Mouse (Mus musculus) kidney, embryonic 15.5 days (tissue): ENCODE results near the gene Sema3a. TPM values are rescaled to one million over a fixed set of nuclear protein-coding genes. Genes with fewer than 3 reads are reported as not detected.

Source experiments
- ATAC-seq: fragments of 200-750 bp; cut with Nextera tagmentation; replicated peaks from 2 replicates; pipeline ENCODE4 v1.8.0; 2017; ENCODE audit warnings: moderate TSS enrichment; ENCODE audit not compliant: low FRiP score
- H3K27ac ChIP-seq: fragments of 300-500 bp; sonication (generic); 2 replicates; pipeline ENCODE4 v1.5.1; 2015; ENCODE audit warnings: mild to moderate bottlenecking, inconsistent platforms
- H3K27me3 ChIP-seq: fragments of 300-500 bp; sonication (generic); 2 replicates; pipeline ENCODE4 v1.6.1; 2015; ENCODE audit warnings: inconsistent platforms
- H3K36me3 ChIP-seq: fragments of 300-500 bp; sonication (generic); 2 replicates; pipeline ENCODE4 v1.6.1; 2015; ENCODE audit warnings: inconsistent platforms
- H3K4me1 ChIP-seq: fragments of 300-500 bp; sonication (generic); 2 replicates; pipeline ENCODE4 v1.6.1; 2015; ENCODE audit warnings: inconsistent platforms
- H3K4me2 ChIP-seq: fragments of 300-500 bp; sonication (generic); 2 replicates; pipeline ENCODE4 v1.6.1; 2015; ENCODE audit warnings: moderate library complexity, mild to moderate bottlenecking, inconsistent platforms
- H3K4me3 ChIP-seq: fragments of 300-500 bp; sonication (generic); replicated peaks from 2 replicates; pipeline ENCODE4 v1.5.1; 2015; ENCODE audit warnings: mild to moderate bottlenecking, inconsistent platforms
- H3K9ac ChIP-seq: fragments of 300-500 bp; sonication (generic); 2 replicates; pipeline ENCODE4 v1.6.1; 2015; ENCODE audit warnings: mild to moderate bottlenecking, inconsistent platforms
- H3K9me3 ChIP-seq: fragments of 300-500 bp; sonication (generic); replicated peaks from 2 replicates; pipeline ENCODE4 v1.6.1; 2016; ENCODE audit warnings: inconsistent platforms
- WGBS: fragments of 180-500 bp; shearing (Covaris S2); methylation state at CpG from one replicate; pipeline ENCODE4 v1.1.7; 2015; ENCODE audit warnings: mixed read lengths; 5-methylcytosine and 5-hydroxymethylcytosine counted together
- polyA plus RNA-seq: library from polyadenylated mRNA; unstranded; fragments of >200 nt; fragmentation: Nextera tagmentation; extraction: Ambion mirVana; gene quantifications from 2 replicates; pipeline ENCODE4 v1.2.1, GENCODE M21; 2015

Gene Sema3a
- polyA plus RNA-seq, 1 experiment from 2014 or later: 24.6 TPM

GRCm38 (mm10) chr5:13337665-13338064, 212.5 kb downstream of the Sema3a start:
- no peak for ATAC-seq
- Histone ChIP-seq H3K4me3 (no peak overlapping the region), H3K4me1 (no peaks in the 10 kb centered on the region), H3K4me2 (no peak overlapping the region), H3K27me3 (no peaks in the 10 kb centered on the region), H3K36me3 (no peaks in the 10 kb centered on the region), H3K9ac (no peak overlapping the region), H3K27ac (no peak overlapping the region), H3K9me3 (no peaks in the 10 kb centered on the region)
- WGBS: 90% methylated on average over 1 of the region's 1 CpGs

DNA sequence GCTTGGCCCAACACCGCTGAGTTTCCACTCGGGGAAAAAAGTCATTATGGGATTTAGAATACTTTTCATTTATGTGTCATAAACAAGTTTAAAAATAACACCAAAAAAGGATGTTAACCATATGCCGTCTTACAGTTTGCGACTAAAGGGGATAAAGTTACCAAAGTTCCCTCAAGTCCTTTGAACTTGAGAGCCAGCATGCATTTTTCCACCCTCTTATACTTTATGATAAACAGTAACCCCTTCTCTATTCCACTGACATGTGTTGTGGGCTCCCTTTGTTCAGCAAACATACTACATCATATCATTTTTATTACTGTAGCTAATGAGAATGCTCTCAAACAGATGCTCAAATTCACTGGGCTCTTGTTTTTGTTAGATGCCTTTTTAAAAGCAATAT, 221.9 kb downstream of the Sema3a start:
- no peak for ATAC-seq
- no peak overlapping the region for H3K4me2 ChIP-seq
- 63% methylated on average over 4 of the region's 4 CpGs for WGBS
- no peaks in the 10 kb centered on the region for H3K27me3 ChIP-seq
- no peak overlapping the region for H3K27ac ChIP-seq
- H3K4me1 ChIP-seq: no peaks in the 10 kb centered on the region
- H3K36me3 ChIP-seq: no peaks in the 10 kb centered on the region
- no peak overlapping the region for H3K4me3 ChIP-seq
- H3K9me3 ChIP-seq: no peaks in the 10 kb centered on the region
- no peak overlapping the region for H3K9ac ChIP-seq

DNA sequence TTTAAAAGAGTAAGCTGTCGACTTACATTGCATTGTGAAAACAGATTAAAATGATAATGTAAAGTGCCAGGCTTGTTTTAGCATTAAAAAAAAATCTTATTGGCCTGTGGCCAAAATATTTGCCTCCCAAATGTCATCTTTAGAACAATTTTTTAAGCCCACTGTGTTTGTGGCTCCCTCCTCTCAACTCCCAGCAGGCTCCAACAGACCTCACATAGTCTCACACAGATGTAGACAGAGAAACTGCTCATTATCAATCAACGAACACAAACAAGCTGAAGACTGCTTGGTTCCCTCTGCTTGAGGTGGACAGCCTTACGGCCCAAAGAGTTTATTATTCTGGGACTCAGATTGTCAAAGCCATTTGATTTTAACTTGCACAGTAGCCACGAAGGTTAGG, 226.4 kb downstream of the Sema3a start:
- Histone ChIP-seq H3K27me3 (no peaks in the 10 kb centered on the region), H3K27ac (no peak overlapping the region), H3K36me3 (no peaks in the 10 kb centered on the region), H3K4me3 (no peak overlapping the region), H3K9me3 (no peaks in the 10 kb centered on the region), H3K9ac (no peak overlapping the region), H3K4me1 (no peaks in the 10 kb centered on the region), H3K4me2 (no peak overlapping the region)
- 40% methylated on average over 4 of the region's 4 CpGs for WGBS
- no peak for ATAC-seq

DNA sequence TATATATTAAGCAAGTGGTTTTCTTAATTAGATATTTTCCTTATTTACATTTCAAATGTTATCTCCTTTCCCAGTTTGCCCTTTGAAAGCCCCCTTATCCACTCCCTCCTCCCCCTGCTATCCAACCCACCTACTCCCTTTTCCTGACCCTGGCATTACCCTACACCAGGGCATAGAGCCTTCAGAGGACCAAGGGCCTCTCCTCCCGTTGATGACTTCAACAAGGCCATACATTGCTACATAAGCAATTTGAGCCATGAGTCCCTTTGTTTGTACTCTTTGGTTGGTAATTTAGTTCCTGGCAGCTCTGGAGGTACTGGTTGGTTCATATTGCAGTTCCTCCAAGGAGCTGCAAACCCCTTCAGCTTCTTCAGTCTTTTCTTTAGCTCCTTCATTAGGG, 227.8 kb downstream of the Sema3a start:
- Histone ChIP-seq H3K9ac (no peak overlapping the region), H3K9me3 (no peaks in the 10 kb centered on the region), H3K4me3 (no peak overlapping the region), H3K36me3 (no peaks in the 10 kb centered on the region), H3K27me3 (no peaks in the 10 kb centered on the region), H3K4me2 (no peak overlapping the region), H3K4me1 (no peaks in the 10 kb centered on the region), H3K27ac (no peak overlapping the region)
- 43% methylated on average over 1 of the region's 1 CpGs for WGBS
- ATAC-seq: no peak

DNA sequence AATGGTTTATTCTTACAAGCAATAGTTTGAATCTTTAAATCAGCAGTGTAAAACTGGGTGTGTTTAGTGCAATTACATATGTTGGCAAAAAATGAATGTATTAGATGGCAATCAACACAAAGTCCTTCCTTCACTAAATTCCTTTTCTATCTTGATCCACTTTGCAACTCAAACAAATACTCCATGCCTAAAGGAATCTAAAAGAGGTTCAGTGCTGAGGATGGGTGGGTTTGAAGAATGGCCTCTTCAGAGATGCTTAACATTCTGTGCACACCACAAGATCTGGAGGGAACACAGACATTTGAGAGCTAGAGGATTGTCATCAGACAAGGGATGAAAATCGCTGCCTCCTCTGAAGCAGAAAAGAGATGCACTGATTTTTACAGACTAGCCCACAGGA, 228.3 kb downstream of the Sema3a start:
- no peak for ATAC-seq
- Histone ChIP-seq H3K4me3 (no peak overlapping the region), H3K36me3 (no peaks in the 10 kb centered on the region), H3K4me2 (no peak overlapping the region), H3K9ac (no peak overlapping the region), H3K27me3 (no peaks in the 10 kb centered on the region), H3K27ac (no peak overlapping the region), H3K9me3 (no peaks in the 10 kb centered on the region), H3K4me1 (no peaks in the 10 kb centered on the region)
- 84% methylated on average over 1 of the region's 1 CpGs for WGBS

DNA sequence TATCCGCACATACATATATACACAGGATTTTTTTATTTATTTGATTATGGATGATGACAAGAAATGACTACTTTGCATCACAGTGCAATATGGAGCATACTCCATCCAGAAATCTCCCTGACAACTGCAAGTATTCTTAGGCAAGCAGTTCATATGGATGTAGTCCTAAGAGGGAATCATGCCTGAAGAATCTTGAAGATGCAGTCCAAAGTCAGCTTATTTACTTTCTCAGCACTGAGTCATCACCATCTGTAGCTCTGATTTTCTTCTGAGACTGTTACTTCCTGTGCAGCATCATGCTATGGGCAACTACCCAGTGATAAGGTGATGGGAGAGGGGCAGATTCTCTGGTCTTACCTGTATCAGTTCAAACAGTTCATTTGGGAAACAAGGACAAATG, 229.7 kb downstream of the Sema3a start:
- Histone ChIP-seq H3K9me3 (no peaks in the 10 kb centered on the region), H3K36me3 (no peaks in the 10 kb centered on the region), H3K4me2 (no peak overlapping the region), H3K9ac (no peak overlapping the region), H3K4me3 (no peak overlapping the region), H3K27me3 (no peaks in the 10 kb centered on the region), H3K4me1 (no peaks in the 10 kb centered on the region), H3K27ac (no peak overlapping the region)
- 88% methylated on average over 1 of the region's 1 CpGs for WGBS
- no peak for ATAC-seq

- H3K9me3 ChIP-seq: no peaks in the 10 kb centered on the region
- WGBS: 15% methylated on average over 4 of the region's 4 CpGs
- no peaks in the 10 kb centered on the region for H3K4me1 ChIP-seq
- no peak overlapping the region for H3K4me3 ChIP-seq
- no peak overlapping the region for H3K27ac ChIP-seq
- no peak overlapping the region for H3K4me2 ChIP-seq
- H3K9ac ChIP-seq: no peak overlapping the region
- no peaks in the 10 kb centered on the region for H3K27me3 ChIP-seq
- no peaks in the 10 kb centered on the region for H3K36me3 ChIP-seq
- ATAC-seq: no peak
Measured at GRCm38 (mm10) chr5:13358770-13359169, 233.6 kb downstream of the Sema3a start.

- ATAC-seq: no peak
- H3K27me3 ChIP-seq: no peaks in the 10 kb centered on the region
- H3K9ac ChIP-seq: no peak overlapping the region
- WGBS: 43% methylated on average over 3 of the region's 3 CpGs
- no peaks in the 10 kb centered on the region for H3K9me3 ChIP-seq
- no peak overlapping the region for H3K4me3 ChIP-seq
- no peaks in the 10 kb centered on the region for H3K36me3 ChIP-seq
- no peaks in the 10 kb centered on the region for H3K4me1 ChIP-seq
- no peak overlapping the region for H3K27ac ChIP-seq
- H3K4me2 ChIP-seq: no peak overlapping the region
Measured at GRCm38 (mm10) chr5:13360711-13361110, 235.5 kb downstream of the Sema3a start.

DNA sequence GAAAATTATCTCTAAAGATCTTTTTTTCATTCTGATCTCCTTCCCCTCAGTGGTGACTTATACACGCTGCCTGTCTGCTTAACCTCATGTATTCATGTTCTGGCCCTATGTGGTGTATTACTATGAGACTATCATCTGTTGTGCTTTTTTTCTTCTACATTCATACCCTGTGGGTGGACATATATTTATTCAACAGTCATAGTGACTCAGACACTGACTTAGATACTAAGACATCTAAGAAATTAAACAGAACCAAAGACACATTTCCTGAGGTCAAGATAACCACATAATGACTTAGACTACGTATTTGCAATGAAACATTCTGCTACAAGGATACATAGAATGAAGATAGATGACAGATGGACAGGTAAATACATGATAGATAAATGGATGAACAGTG, 239.9 kb downstream of the Sema3a start:
- H3K27me3 ChIP-seq: no peaks in the 10 kb centered on the region

GRCm38 (mm10) chr5:13379223-13379622, 254.0 kb downstream of the Sema3a start:
- H3K9me3 ChIP-seq: no peaks in the 10 kb centered on the region
- H3K9ac ChIP-seq: no peak overlapping the region
- H3K4me3 ChIP-seq: no peak overlapping the region
- H3K27me3 ChIP-seq: no peaks in the 10 kb centered on the region
- WGBS: 68% methylated on average over 4 of the region's 4 CpGs
- H3K4me2 ChIP-seq: no peak overlapping the region
- H3K36me3 ChIP-seq: no peaks in the 10 kb centered on the region
- H3K27ac ChIP-seq: no peak overlapping the region
- no peak for ATAC-seq
- H3K4me1 ChIP-seq: no peaks in the 10 kb centered on the region

More for the DNA sequence above, 239.9 kb downstream of the Sema3a start:
- Histone ChIP-seq H3K9me3 (no peaks in the 10 kb centered on the region), H3K4me1 (no peaks in the 10 kb centered on the region), H3K9ac (no peak overlapping the region), H3K4me3 (no peak overlapping the region), H3K36me3 (no peaks in the 10 kb centered on the region), H3K27ac (no peak overlapping the region), H3K4me2 (no peak overlapping the region)
- 83% methylated on average over 2 of the region's 2 CpGs for WGBS
- ATAC-seq: no peak

- H3K36me3 ChIP-seq: no peaks in the 10 kb centered on the region
- WGBS: 57% methylated on average over 4 of the region's 4 CpGs
- H3K27ac ChIP-seq: no peak overlapping the region
- H3K4me1 ChIP-seq: no peaks in the 10 kb centered on the region
- H3K9me3 ChIP-seq: no peaks in the 10 kb centered on the region
- H3K9ac ChIP-seq: no peak overlapping the region
- H3K4me3 ChIP-seq: no peak overlapping the region
- H3K27me3 ChIP-seq: no peaks in the 10 kb centered on the region
- no peak for ATAC-seq
- no peak overlapping the region for H3K4me2 ChIP-seq
Measured at GRCm38 (mm10) chr5:13384047-13384446, 258.8 kb downstream of the Sema3a start.

DNA sequence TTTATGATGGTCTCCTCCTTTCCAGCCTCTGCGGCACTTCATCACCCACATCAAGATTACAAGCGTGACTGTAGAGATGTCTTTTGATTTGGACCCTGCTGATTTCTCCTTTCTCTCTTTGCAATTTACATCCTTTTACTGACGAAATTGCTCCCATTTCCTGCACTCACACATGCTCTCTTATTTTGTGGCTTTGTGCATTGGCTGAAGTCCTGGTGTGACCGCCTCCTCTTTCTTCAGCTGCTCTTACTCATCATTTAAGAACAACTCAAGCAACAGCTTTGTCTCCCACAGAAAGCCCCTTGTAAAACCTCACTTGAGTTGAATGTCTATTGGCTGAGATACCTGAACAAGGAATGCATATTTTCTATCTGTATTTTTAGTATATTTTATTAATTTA, 259.5 kb downstream of the Sema3a start:
- H3K4me1 ChIP-seq: no peaks in the 10 kb centered on the region
- H3K4me3 ChIP-seq: no peak overlapping the region
- no peak for ATAC-seq
- H3K9ac ChIP-seq: no peak overlapping the region
- no peak overlapping the region for H3K4me2 ChIP-seq
- H3K27ac ChIP-seq: no peak overlapping the region
- H3K9me3 ChIP-seq: no peaks in the 10 kb centered on the region
- H3K36me3 ChIP-seq: no peaks in the 10 kb centered on the region
- no peaks in the 10 kb centered on the region for H3K27me3 ChIP-seq
- WGBS: 38% methylated on average over 4 of the region's 4 CpGs

DNA sequence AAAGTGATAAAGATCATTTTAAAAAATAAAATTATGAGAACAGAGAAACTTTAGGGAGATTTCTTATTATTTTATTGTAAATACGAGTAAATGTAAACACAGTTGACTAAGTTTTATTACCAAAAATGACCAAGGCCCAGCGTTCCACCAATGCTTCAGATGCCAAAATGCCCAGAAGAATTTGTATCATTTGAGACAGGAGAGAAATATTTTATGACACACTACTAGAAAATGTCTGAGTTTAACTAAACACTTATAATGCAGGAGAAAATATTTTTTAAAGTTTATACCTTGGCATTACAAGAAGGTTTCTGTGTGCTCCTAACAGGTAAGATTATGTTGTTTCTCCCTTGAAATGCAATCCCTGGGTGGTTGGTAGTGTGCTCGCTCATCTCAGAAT, 261.4 kb downstream of the Sema3a start:
- 82% methylated on average over 3 of the region's 3 CpGs for WGBS
- H3K4me3 ChIP-seq: no peak overlapping the region
- ATAC-seq: no peak
- H3K27ac ChIP-seq: no peak overlapping the region
- H3K9me3 ChIP-seq: no peaks in the 10 kb centered on the region
- no peaks in the 10 kb centered on the region for H3K36me3 ChIP-seq
- H3K4me2 ChIP-seq: no peak overlapping the region
- H3K4me1 ChIP-seq: no peaks in the 10 kb centered on the region
- H3K27me3 ChIP-seq: no peaks in the 10 kb centered on the region
- H3K9ac ChIP-seq: no peak overlapping the region
